Mouse (Mus musculus) stomach, embryonic 16.5 days (tissue): ENCODE measurements around the gene Fgfr4. TPM values are rescaled to one million over a fixed set of nuclear protein-coding genes. Genes with fewer than 3 reads are reported as not detected.
"Not testable (repeated sequence)": the region's sequence is repeated elsewhere in the genome, so short reads cannot be mapped to it uniquely, and the experiment has no call there.

ENCODE experiments used
- ATAC-seq: fragments of 200-750 bp; cut with Nextera tagmentation; 2 replicates; pipeline ENCODE4 v1.8.0; 2017; ENCODE audit warnings: moderate number of reproducible peaks, moderate TSS enrichment; ENCODE audit not compliant: insufficient read depth, low FRiP score
- H3K27ac ChIP-seq: fragments of 300-500 bp; sonication (generic); 2 replicates; pipeline ENCODE4 v1.5.1; 2014; ENCODE audit warnings: low read length
- H3K27me3 ChIP-seq: fragments of 300-500 bp; sonication (generic); 2 replicates; pipeline ENCODE4 v1.6.1; 2014; ENCODE audit warnings: low read length, control low read depth, mixed read lengths; ENCODE audit not compliant: control insufficient read depth, insufficient read depth
- H3K36me3 ChIP-seq: fragments of 300-500 bp; sonication (generic); 2 replicates; pipeline ENCODE4 v1.6.1; 2014; ENCODE audit warnings: low read length; ENCODE audit not compliant: control insufficient read depth, insufficient read depth
- H3K4me1 ChIP-seq: fragments of 300-500 bp; sonication (generic); 2 replicates; pipeline ENCODE4 v1.6.1; 2014; ENCODE audit warnings: low read length, control low read depth, mixed read lengths; ENCODE audit not compliant: control insufficient read depth, insufficient read depth
- H3K4me2 ChIP-seq: fragments of 300-500 bp; sonication (generic); 2 replicates; pipeline ENCODE4 v1.6.1; 2014; ENCODE audit warnings: low read depth, low read length, mixed read lengths
- H3K4me3 ChIP-seq: fragments of 300-500 bp; sonication (generic); replicated peaks from 2 replicates; pipeline ENCODE4 v1.5.1; 2014; ENCODE audit warnings: mild to moderate bottlenecking, low read length
- H3K9ac ChIP-seq: fragments of 300-500 bp; sonication (generic); 2 replicates; pipeline ENCODE4 v1.6.1; 2014; ENCODE audit warnings: low read length
- H3K9me3 ChIP-seq: fragments of 300-500 bp; sonication (generic); replicated peaks from 2 replicates; pipeline ENCODE4 v1.6.1; 2016; ENCODE audit warnings: low read length, control low read depth; ENCODE audit not compliant: control insufficient read depth
- WGBS: fragments of 180-500 bp; shearing (Covaris S2); extraction: QIAGEN DNeasy Blood & Tissue Kit; methylation state at CpG from one replicate; pipeline ENCODE4 v1.1.7; 2014; 5-methylcytosine and 5-hydroxymethylcytosine counted together
- polyA plus RNA-seq: library from polyadenylated mRNA; unstranded; fragments of >200 nt; fragmentation: Nextera tagmentation; extraction: Ambion mirVana; gene quantifications from 2 replicates; pipeline ENCODE4 v1.2.1, GENCODE M21; 2015

The Fgfr4 gene
- polyA plus RNA-seq, 1 experiment from 2014 or later = 7.8 TPM

- Histone ChIP-seq H3K9ac (peak overlapping the region; percentile 73), H3K4me2 (peak overlapping the region; percentile 74), H3K27ac (peak overlapping the region; percentile 90), H3K36me3 (no peaks in the 10 kb centered on the region), H3K4me1 (peaks cover 5% of the 10 kb centered on the region; the same call in 1 of the 2 replicates), H3K4me3 (peak overlapping the region; percentile 49), H3K27me3 (no peaks in the 10 kb centered on the region), H3K9me3 (no peaks in the 10 kb centered on the region)
- 74% methylated on average over 2 of the region's 2 CpGs for WGBS
- ATAC-seq = no peak
Observed at GRCm38 (mm10) chr13:55181786-55182172, 29.3 kb downstream of the Fgfr4 start.

- Histone ChIP-seq H3K9me3 (no peaks in the 10 kb centered on the region), H3K9ac (peak overlapping the region; percentile 73), H3K27ac (peak overlapping the region; percentile 90), H3K4me1 (peaks cover 5% of the 10 kb centered on the region; the same call in 1 of the 2 replicates), H3K27me3 (no peaks in the 10 kb centered on the region), H3K4me3 (peak overlapping the region; percentile 49), H3K36me3 (no peaks in the 10 kb centered on the region), H3K4me2 (peak overlapping the region; percentile 74)
- WGBS = 4% methylated on average over 23 of the region's 23 CpGs
- ATAC-seq = peak; percentile 90
Observed at GRCm38 (mm10) chr13:55182173-55182894, 29.9 kb downstream of the Fgfr4 start.

GRCm38 (mm10) chr13:55183382-55183781, 30.9 kb downstream of the Fgfr4 start:
- peak overlapping the region; percentile 38; the same call in 1 of the 2 replicates for H3K27ac ChIP-seq
- no peaks in the 10 kb centered on the region for H3K9me3 ChIP-seq
- no peaks in the 10 kb centered on the region for H3K27me3 ChIP-seq
- H3K4me2 ChIP-seq = no peak overlapping the region
- no peak for ATAC-seq
- H3K36me3 ChIP-seq = no peaks in the 10 kb centered on the region
- H3K4me3 ChIP-seq = no peak overlapping the region
- no peak overlapping the region for H3K9ac ChIP-seq
- 80% methylated on average over 6 of the region's 6 CpGs for WGBS
- peaks cover 5% of the 10 kb centered on the region; the same call in 1 of the 2 replicates for H3K4me1 ChIP-seq

GRCm38 (mm10) chr13:55187062-55187461, 34.6 kb downstream of the Fgfr4 start:
- H3K4me3 ChIP-seq, H3K27ac ChIP-seq, H3K9ac ChIP-seq, H3K36me3 ChIP-seq, ATAC-seq, H3K4me2 ChIP-seq, H3K4me1 ChIP-seq, H3K27me3 ChIP-seq, H3K9me3 ChIP-seq: not testable (repeated sequence)
- 17% methylated on average over 3 of the region's 9 CpGs for WGBS

- H3K9ac ChIP-seq = peak overlapping the region; percentile 70
- peak overlapping the region; percentile 87 for H3K27ac ChIP-seq
- H3K4me3 ChIP-seq = peak overlapping the region; percentile 42
- no peaks in the 10 kb centered on the region for H3K36me3 ChIP-seq
- H3K9me3 ChIP-seq = no peaks in the 10 kb centered on the region
- H3K4me1 ChIP-seq = peaks cover 7% of the 10 kb centered on the region
- peak overlapping the region; percentile 70 for H3K4me2 ChIP-seq
- no peaks in the 10 kb centered on the region for H3K27me3 ChIP-seq
- 5% methylated on average over 12 of the region's 12 CpGs for WGBS
- ATAC-seq = no peak
Observed at GRCm38 (mm10) chr13:55189531-55190107, 37.2 kb downstream of the Fgfr4 start.

GRCm38 (mm10) chr13:55190121-55190868, 37.9 kb downstream of the Fgfr4 start:
- Histone ChIP-seq H3K36me3 (no peaks in the 10 kb centered on the region), H3K27ac (peak overlapping the region; percentile 87), H3K4me1 (peaks cover 7% of the 10 kb centered on the region), H3K4me2 (peak overlapping the region; percentile 70), H3K9me3 (no peaks in the 10 kb centered on the region), H3K9ac (peak overlapping the region; percentile 70), H3K4me3 (peak overlapping the region; percentile 42), H3K27me3 (no peaks in the 10 kb centered on the region)
- peak; percentile 99 for ATAC-seq
- 1% methylated on average over 34 of the region's 34 CpGs for WGBS

GRCm38 (mm10) chr13:55191535-55191934, 39.1 kb downstream of the Fgfr4 start:
- Histone ChIP-seq H3K4me3 (no peak overlapping the region), H3K27me3 (no peaks in the 10 kb centered on the region), H3K9ac (no peak overlapping the region), H3K4me2 (no peak overlapping the region), H3K4me1 (peaks cover 7% of the 10 kb centered on the region), H3K27ac (no peak overlapping the region), H3K9me3 (no peaks in the 10 kb centered on the region), H3K36me3 (no peaks in the 10 kb centered on the region)
- 82% methylated on average over 5 of the region's 5 CpGs for WGBS
- no peak for ATAC-seq

- not testable (repeated sequence) for ATAC-seq, H3K27ac ChIP-seq, H3K4me1 ChIP-seq, H3K4me2 ChIP-seq, H3K27me3 ChIP-seq, H3K9ac ChIP-seq, H3K9me3 ChIP-seq, H3K4me3 ChIP-seq, H3K36me3 ChIP-seq
- 89% methylated on average over 4 of the region's 4 CpGs for WGBS
Observed at GRCm38 (mm10) chr13:55202758-55203157, 50.3 kb downstream of the Fgfr4 start.

- 62% methylated on average over 9 of the region's 9 CpGs for WGBS
- H3K27ac ChIP-seq = no peak overlapping the region
- no peak overlapping the region for H3K4me3 ChIP-seq
- ATAC-seq = no peak
- H3K4me1 ChIP-seq = no peaks in the 10 kb centered on the region
- H3K9ac ChIP-seq = no peak overlapping the region
- no peaks in the 10 kb centered on the region for H3K36me3 ChIP-seq
- no peak overlapping the region for H3K4me2 ChIP-seq
- H3K9me3 ChIP-seq = no peaks in the 10 kb centered on the region
- no peaks in the 10 kb centered on the region for H3K27me3 ChIP-seq
Observed at GRCm38 (mm10) chr13:55203740-55204139, 51.3 kb downstream of the Fgfr4 start.
